Mouse (Mus musculus): ENCODE data around the gene Zfp59. TPM values are rescaled to one million over a fixed set of nuclear protein-coding genes. Genes with fewer than 3 reads are reported as not detected.
"Not testable (repeated sequence)": the region's sequence is repeated elsewhere in the genome, so short reads cannot be mapped to it uniquely, and the experiment has no call there.

Zfp59 gene
- total RNA-seq, 2 experiments from 2014 or later, result 2.3 to 2.5 TPM

DNA sequence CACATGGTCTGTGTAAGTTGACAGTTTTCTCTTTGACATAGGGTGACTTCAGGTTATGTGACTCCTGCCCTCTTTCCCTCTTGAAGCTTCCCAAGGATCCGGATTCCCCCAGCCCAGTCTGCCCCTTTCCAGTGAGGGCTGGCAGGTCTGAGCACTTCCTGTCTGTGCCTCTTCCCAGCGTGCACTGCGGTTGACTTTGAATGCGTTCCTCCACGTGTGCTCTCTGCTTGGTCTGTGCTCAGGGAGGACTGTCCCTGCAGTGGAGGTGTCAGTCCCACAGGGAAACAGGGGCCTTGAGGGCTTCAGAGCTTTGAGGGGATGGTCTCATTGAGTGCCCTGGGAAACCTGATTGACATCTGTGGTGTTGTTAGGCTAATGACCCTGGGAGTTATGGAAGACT lies 24.2 kb downstream of the Zfp59 start:
- not testable (repeated sequence) for DNase-seq

DNA sequence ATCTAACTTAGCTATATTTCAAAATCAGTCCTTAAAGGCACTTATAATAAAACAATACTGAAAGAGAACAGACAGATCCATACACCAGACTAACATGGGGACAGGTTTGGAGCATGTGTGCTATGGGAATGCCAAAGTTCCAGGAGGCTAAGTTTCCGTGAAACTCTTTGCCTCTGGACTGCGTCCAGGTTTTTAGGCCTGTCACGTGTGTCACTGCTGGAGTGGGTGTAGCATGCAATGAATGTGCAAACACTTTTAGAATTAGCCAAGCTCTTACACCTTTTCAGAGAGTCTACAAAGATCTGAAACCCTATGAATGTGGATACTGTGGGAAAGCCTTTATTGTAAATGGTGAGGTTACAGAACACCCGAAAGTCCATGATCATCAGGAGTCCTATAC lies 43.3 kb downstream of the Zfp59 start:
- DNase-seq, result no peak

GRCm38 (mm10) chr7:27900601-27901000 lies 62.2 kb downstream of the Zfp59 start:
- DNase-seq, result no peak

GRCm38 (mm10) chr7:27905061-27905848 lies 66.8 kb downstream of the Zfp59 start:
- no peak for DNase-seq

Other genes with a start within 250 kb of the Zfp59 start
- gene Akt2, start 247.1 kb upstream of the Zfp59 start, total RNA-seq (2021), result 100 to 1,000 TPM; 128 to 134 TPM
- gene Ttc9b, start 184.7 kb upstream of the Zfp59 start, total RNA-seq (2021), result under 1 TPM; 0.12 to 0.29 TPM
- 10 to 100 TPM; 15.5 to 18.2 TPM for gene Map3k10, start 164.0 kb upstream of the Zfp59 start, total RNA-seq (2021)
- gene Zfp607b, start 149.3 kb upstream of the Zfp59 start, total RNA-seq (2021), result 1 to 10 TPM; 1.2 to 1.4 TPM
- 1 to 10 TPM; 6.6 to 8.4 TPM for gene Zfp60, start 107.2 kb upstream of the Zfp59 start, total RNA-seq (2021)
- gene Zfp626, start 31.4 kb upstream of the Zfp59 start, total RNA-seq (2021), result 1 to 10 TPM; 5.1 to 5.2 TPM
- 1 to 10 TPM; 2.5 to 3.3 TPM for gene Zfp607a, start 18.9 kb downstream of the Zfp59 start, total RNA-seq (2021)
- 1 to 10 TPM; 5.5 to 6.3 TPM for gene Zfp974, start 90.9 kb downstream of the Zfp59 start, total RNA-seq (2021)
- 1 to 10 TPM; 7.1 to 7.9 TPM for gene Zfp780b, start 140.6 kb downstream of the Zfp59 start, total RNA-seq (2021)
- gene Zfp850, start 175.5 kb downstream of the Zfp59 start, total RNA-seq (2021), result 1 to 10 TPM in 1 of 2 experiments, under 1 TPM in 1; 0.81 to 1.1 TPM
- gene Psmc4, start 211.5 kb downstream of the Zfp59 start, total RNA-seq (2021), result 100 to 1,000 TPM; 123 to 124 TPM
- gene Fcgbp, start 232.6 kb downstream of the Zfp59 start, total RNA-seq (2021), result under 1 TPM; 0.05 to 0.07 TPM